Mouse (Mus musculus) intestine, embryonic 15.5 days (tissue): ENCODE data around the gene Cavin1. TPM values are rescaled to one million over a fixed set of nuclear protein-coding genes. Genes with fewer than 3 reads are reported as not detected.

Experiments
- ATAC-seq: fragments of 200-750 bp; cut with Nextera tagmentation; 2 replicates; pipeline ENCODE4 v1.8.0; 2017; ENCODE audit warnings: moderate TSS enrichment, moderate library complexity
- H3K27ac ChIP-seq: fragments of 300-500 bp; sonication (generic); 2 replicates; pipeline ENCODE4 v1.5.1; 2015; ENCODE audit warnings: mild to moderate bottlenecking, inconsistent platforms
- H3K27me3 ChIP-seq: fragments of 300-500 bp; sonication (generic); replicated peaks from 2 replicates; pipeline ENCODE4 v1.6.1; 2015; ENCODE audit warnings: inconsistent platforms
- H3K36me3 ChIP-seq: fragments of 300-500 bp; sonication (generic); 2 replicates; pipeline ENCODE4 v1.6.1; 2015; ENCODE audit warnings: inconsistent platforms
- H3K4me1 ChIP-seq: fragments of 300-500 bp; sonication (generic); replicated peaks from 2 replicates; pipeline ENCODE4 v1.6.1; 2015; ENCODE audit warnings: inconsistent platforms
- H3K4me2 ChIP-seq: fragments of 300-500 bp; sonication (generic); replicated peaks from 2 replicates; pipeline ENCODE4 v1.6.1; 2015; ENCODE audit warnings: mild to moderate bottlenecking, inconsistent platforms
- H3K4me3 ChIP-seq: fragments of 300-500 bp; sonication (generic); replicated peaks from 2 replicates; pipeline ENCODE4 v1.5.1; 2015; ENCODE audit warnings: inconsistent platforms
- H3K9ac ChIP-seq: fragments of 300-500 bp; sonication (generic); 2 replicates; pipeline ENCODE4 v1.6.1; 2015; ENCODE audit warnings: inconsistent platforms
- H3K9me3 ChIP-seq: fragments of 300-500 bp; sonication (generic); 2 replicates; pipeline ENCODE4 v1.6.1; 2016; ENCODE audit warnings: inconsistent platforms
- WGBS: fragments of 180-500 bp; shearing (Covaris S2); methylation state at CpG from one replicate; pipeline ENCODE4 v1.1.7; 2015; 5-methylcytosine and 5-hydroxymethylcytosine counted together
- polyA plus RNA-seq: library from polyadenylated mRNA; unstranded; fragments of >200 nt; fragmentation: Nextera tagmentation; extraction: Ambion mirVana; gene quantifications from 2 replicates; pipeline ENCODE4 v1.2.1, GENCODE M21; 2015

Gene Cavin1
- polyA plus RNA-seq, 1 experiment from 2014 or later = 237 TPM

GRCm38 (mm10) chr11:100964180-100964579 lies 6.5 kb downstream of the Cavin1 start:
- no peak for ATAC-seq
- H3K27ac ChIP-seq = 0 out of 2 replicates have a peak overlapping the region, but pooled peaks have one; percentile 8
- H3K4me1 ChIP-seq = peaks cover 48% of the 10 kb centered on the region
- peaks cover under 1% of the 10 kb centered on the region; the same call in 1 of the 2 replicates for H3K27me3 ChIP-seq
- no peak overlapping the region for H3K4me2 ChIP-seq
- H3K4me3 ChIP-seq = no peak overlapping the region
- H3K36me3 ChIP-seq = no peaks in the 10 kb centered on the region
- no peak overlapping the region for H3K9ac ChIP-seq
- WGBS = 84% methylated on average over 7 of the region's 7 CpGs
- no peaks in the 10 kb centered on the region for H3K9me3 ChIP-seq

- H3K27ac ChIP-seq = peak overlapping the region; percentile 8; the same call in 1 of the 2 replicates
- H3K27me3 ChIP-seq = peaks cover 6% of the 10 kb centered on the region
- H3K4me3 ChIP-seq = no peak overlapping the region
- H3K9ac ChIP-seq = no peak overlapping the region
- no peak overlapping the region for H3K4me2 ChIP-seq
- peaks cover 52% of the 10 kb centered on the region for H3K4me1 ChIP-seq
- no peaks in the 10 kb centered on the region for H3K36me3 ChIP-seq
- ATAC-seq = no peak
- WGBS = 73% methylated on average over 9 of the region's 9 CpGs
- no peaks in the 10 kb centered on the region for H3K9me3 ChIP-seq
Observed at GRCm38 (mm10) chr11:100963647-100964046, 7.0 kb downstream of the Cavin1 start.

- Histone ChIP-seq H3K27ac (peak overlapping the region; percentile 66), H3K4me3 (no peak overlapping the region), H3K9ac (no peak overlapping the region), H3K4me1 (peaks cover 56% of the 10 kb centered on the region), H3K27me3 (peaks cover 15% of the 10 kb centered on the region), H3K36me3 (0 out of 2 replicates have a peak, but pooled peaks cover 4% of the 10 kb centered on the region), H3K4me2 (0 out of 2 replicates have a peak overlapping the region, but pooled peaks have one; percentile 19), H3K9me3 (no peaks in the 10 kb centered on the region)
- WGBS = 52% methylated on average over 9 of the region's 9 CpGs
- ATAC-seq = 0 out of 2 replicates have a peak, but pooled peaks have one; percentile 16
Observed at GRCm38 (mm10) chr11:100962371-100962911, 8.2 kb downstream of the Cavin1 start.

GRCm38 (mm10) chr11:100960540-100960939 lies 10.1 kb downstream of the Cavin1 start:
- Histone ChIP-seq H3K9me3 (no peaks in the 10 kb centered on the region), H3K4me2 (no peak overlapping the region; the same call in 1 of the 2 replicates), H3K9ac (no peak overlapping the region), H3K4me1 (peaks cover 47% of the 10 kb centered on the region), H3K27ac (no peak overlapping the region), H3K4me3 (no peak overlapping the region), H3K27me3 (peaks cover 15% of the 10 kb centered on the region), H3K36me3 (0 out of 2 replicates have a peak, but pooled peaks cover 7% of the 10 kb centered on the region)
- WGBS = 25% methylated on average over 6 of the region's 6 CpGs
- ATAC-seq = peak; percentile 51; the same call in 1 of the 2 replicates

GRCm38 (mm10) chr11:100959826-100960225 lies 10.9 kb downstream of the Cavin1 start:
- ATAC-seq = no peak
- Histone ChIP-seq H3K9ac (no peak overlapping the region), H3K9me3 (no peaks in the 10 kb centered on the region), H3K4me3 (no peak overlapping the region), H3K27me3 (peaks cover 15% of the 10 kb centered on the region), H3K4me1 (peaks cover 47% of the 10 kb centered on the region), H3K4me2 (peak overlapping the region; percentile 43), H3K27ac (peak overlapping the region; percentile 67; the same call in 1 of the 2 replicates), H3K36me3 (0 out of 2 replicates have a peak, but pooled peaks cover 7% of the 10 kb centered on the region)
- WGBS = 28% methylated on average over 3 of the region's 3 CpGs

GRCm38 (mm10) chr11:100959464-100959810 lies 11.2 kb downstream of the Cavin1 start:
- H3K4me1 ChIP-seq = peaks cover 47% of the 10 kb centered on the region
- H3K4me2 ChIP-seq = peak overlapping the region; percentile 43
- H3K4me3 ChIP-seq = peak overlapping the region; percentile 13
- H3K27me3 ChIP-seq = peaks cover 15% of the 10 kb centered on the region
- ATAC-seq = no peak
- H3K9me3 ChIP-seq = no peaks in the 10 kb centered on the region
- H3K9ac ChIP-seq = no peak overlapping the region
- 0 out of 2 replicates have a peak, but pooled peaks cover 7% of the 10 kb centered on the region for H3K36me3 ChIP-seq
- 0 out of 2 replicates have a peak overlapping the region, but pooled peaks have one; percentile 67 for H3K27ac ChIP-seq
- WGBS = 4% methylated on average over 14 of the region's 14 CpGs

- H3K4me1 ChIP-seq = peaks cover 41% of the 10 kb centered on the region
- H3K36me3 ChIP-seq = 0 out of 2 replicates have a peak, but pooled peaks cover 7% of the 10 kb centered on the region
- H3K4me2 ChIP-seq = peak overlapping the region; percentile 43
- H3K4me3 ChIP-seq = peak overlapping the region; percentile 13
- H3K27ac ChIP-seq = no peak overlapping the region
- no peak overlapping the region for H3K9ac ChIP-seq
- no peaks in the 10 kb centered on the region for H3K9me3 ChIP-seq
- H3K27me3 ChIP-seq = peaks cover 15% of the 10 kb centered on the region
- no peak; the same call in 1 of the 2 replicates for ATAC-seq
- 28% methylated on average over 76 of the region's 76 CpGs for WGBS
Observed at GRCm38 (mm10) chr11:100958613-100959463, 11.8 kb downstream of the Cavin1 start.

GRCm38 (mm10) chr11:100957915-100958469 lies 12.7 kb downstream of the Cavin1 start:
- H3K27ac ChIP-seq = no peak overlapping the region
- 43% methylated on average over 6 of the region's 6 CpGs for WGBS
- peaks cover 15% of the 10 kb centered on the region for H3K27me3 ChIP-seq
- 0 out of 2 replicates have a peak, but pooled peaks cover 7% of the 10 kb centered on the region for H3K36me3 ChIP-seq
- no peak overlapping the region for H3K4me3 ChIP-seq
- H3K9me3 ChIP-seq = no peaks in the 10 kb centered on the region
- peak overlapping the region; percentile 43; the same call in 1 of the 2 replicates for H3K4me2 ChIP-seq
- 0 out of 2 replicates have a peak overlapping the region, but pooled peaks have one; percentile 8 for H3K9ac ChIP-seq
- peaks cover 36% of the 10 kb centered on the region for H3K4me1 ChIP-seq
- ATAC-seq = no peak

- WGBS = 3% methylated on average over 5 of the region's 5 CpGs
- Histone ChIP-seq H3K9ac (no peak overlapping the region), H3K4me1 (peaks cover 31% of the 10 kb centered on the region), H3K4me3 (no peak overlapping the region), H3K27ac (no peak overlapping the region), H3K9me3 (no peaks in the 10 kb centered on the region), H3K4me2 (no peak overlapping the region), H3K36me3 (0 out of 2 replicates have a peak, but pooled peaks cover 7% of the 10 kb centered on the region), H3K27me3 (peaks cover 15% of the 10 kb centered on the region)
- ATAC-seq = no peak
Observed at GRCm38 (mm10) chr11:100957244-100957643, 13.4 kb downstream of the Cavin1 start.

- Histone ChIP-seq H3K4me3 (no peak overlapping the region), H3K4me1 (0 out of 2 replicates have a peak, but pooled peaks cover 3% of the 10 kb centered on the region), H3K9me3 (no peaks in the 10 kb centered on the region), H3K27ac (no peak overlapping the region), H3K9ac (no peak overlapping the region), H3K27me3 (no peaks in the 10 kb centered on the region), H3K4me2 (no peak overlapping the region), H3K36me3 (no peaks in the 10 kb centered on the region)
- WGBS = 100% methylated on average over 1 of the region's 1 CpGs
- no peak for ATAC-seq
Observed at GRCm38 (mm10) chr11:100949540-100949939, 21.1 kb downstream of the Cavin1 start.

GRCm38 (mm10) chr11:100948317-100948716 lies 22.4 kb downstream of the Cavin1 start:
- Histone ChIP-seq H3K9me3 (no peaks in the 10 kb centered on the region), H3K27ac (no peak overlapping the region)
- 51% methylated on average over 4 of the region's 4 CpGs for WGBS

GRCm38 (mm10) chr11:100947548-100947947 lies 23.1 kb downstream of the Cavin1 start:
- no peaks in the 10 kb centered on the region for H3K36me3 ChIP-seq
- no peaks in the 10 kb centered on the region for H3K9me3 ChIP-seq
- 0 out of 2 replicates have a peak, but pooled peaks cover 3% of the 10 kb centered on the region for H3K4me1 ChIP-seq

More at GRCm38 (mm10) chr11:100948317-100948716, 22.4 kb downstream of the Cavin1 start:
- Histone ChIP-seq H3K4me1 (0 out of 2 replicates have a peak, but pooled peaks cover 3% of the 10 kb centered on the region), H3K27me3 (no peaks in the 10 kb centered on the region), H3K36me3 (no peaks in the 10 kb centered on the region), H3K4me2 (no peak overlapping the region), H3K4me3 (no peak overlapping the region), H3K9ac (no peak overlapping the region)
- ATAC-seq = no peak

More at GRCm38 (mm10) chr11:100947548-100947947, 23.1 kb downstream of the Cavin1 start:
- no peak overlapping the region for H3K9ac ChIP-seq
- no peak overlapping the region for H3K27ac ChIP-seq
- H3K4me2 ChIP-seq = no peak overlapping the region
- ATAC-seq = no peak
- no peak overlapping the region for H3K4me3 ChIP-seq
- H3K27me3 ChIP-seq = no peaks in the 10 kb centered on the region
